Mouse (Mus musculus): Measurements from ENCODE around the gene Maged2. TPM values are rescaled to one million over a fixed set of nuclear protein-coding genes. Genes with fewer than 3 reads are reported as not detected.

Maged2 gene
- polyA plus RNA-seq, 2 experiments: 22.9 to 53.1 TPM

Other genes starting within 250 kb of the Maged2 start
- gene Pfkfb1, start 226.1 kb downstream of the Maged2 start, polyA plus RNA-seq (2012; rRNA removed): 6.2 TPM in 2 replicates
- 7.3 TPM in 2 replicates for gene Pfkfb1, start 226.1 kb downstream of the Maged2 start, polyA plus RNA-seq (2014; fragmentation: Nextera tagmentation; extraction: Ambion mirVana)
- gene Apex2, start 224.5 kb downstream of the Maged2 start, polyA plus RNA-seq (2012; rRNA removed): 7.5 and 8.2 TPM in 2 replicates
- gene Apex2, start 224.5 kb downstream of the Maged2 start, polyA plus RNA-seq (2014; fragmentation: Nextera tagmentation; extraction: Ambion mirVana): 8.9 and 12.0 TPM in 2 replicates
- gene Tro, start 156.8 kb downstream of the Maged2 start, polyA plus RNA-seq (2012; rRNA removed): 0.94 and 1.0 TPM in 2 replicates
- gene Tro, start 156.8 kb downstream of the Maged2 start, polyA plus RNA-seq (2014; fragmentation: Nextera tagmentation; extraction: Ambion mirVana): 0.50 and 1.0 TPM in 2 replicates
- 4.2 and 5.4 TPM in 2 replicates for gene Gnl3l, start 203.0 kb upstream of the Maged2 start, polyA plus RNA-seq (2012; rRNA removed)
- gene Gnl3l, start 203.0 kb upstream of the Maged2 start, polyA plus RNA-seq (2014; fragmentation: Nextera tagmentation; extraction: Ambion mirVana): 10.3 and 11.6 TPM in 2 replicates
- 3.1 and 3.5 TPM in 2 replicates for gene Fgd1, start 231.8 kb upstream of the Maged2 start, polyA plus RNA-seq (2012; rRNA removed)
- gene Fgd1, start 231.8 kb upstream of the Maged2 start, polyA plus RNA-seq (2014; fragmentation: Nextera tagmentation; extraction: Ambion mirVana): 1.5 and 1.6 TPM in 2 replicates

Data from liver, embryonic 14.5 days (tissue).